Mouse (Mus musculus) layer of hippocampus, postnatal 36 days (tissue): ENCODE results near the gene Rap1gds1. TPM values are rescaled to one million over a fixed set of nuclear protein-coding genes. Genes with fewer than 3 reads are reported as not detected.

Experiments used
- DNase-seq, 2 experiments: peaks; one replicate each; pipeline ENCODE4 v3.0.0; 2022
- total RNA-seq, 2 experiments: library from RNA; stranded (reverse); gene quantifications; 2 replicates each; pipeline ENCODE4 v1.2.3; 2021

Gene Rap1gds1
- total RNA-seq: 100 to 1,000 TPM; 211 to 222 TPM

DNA sequence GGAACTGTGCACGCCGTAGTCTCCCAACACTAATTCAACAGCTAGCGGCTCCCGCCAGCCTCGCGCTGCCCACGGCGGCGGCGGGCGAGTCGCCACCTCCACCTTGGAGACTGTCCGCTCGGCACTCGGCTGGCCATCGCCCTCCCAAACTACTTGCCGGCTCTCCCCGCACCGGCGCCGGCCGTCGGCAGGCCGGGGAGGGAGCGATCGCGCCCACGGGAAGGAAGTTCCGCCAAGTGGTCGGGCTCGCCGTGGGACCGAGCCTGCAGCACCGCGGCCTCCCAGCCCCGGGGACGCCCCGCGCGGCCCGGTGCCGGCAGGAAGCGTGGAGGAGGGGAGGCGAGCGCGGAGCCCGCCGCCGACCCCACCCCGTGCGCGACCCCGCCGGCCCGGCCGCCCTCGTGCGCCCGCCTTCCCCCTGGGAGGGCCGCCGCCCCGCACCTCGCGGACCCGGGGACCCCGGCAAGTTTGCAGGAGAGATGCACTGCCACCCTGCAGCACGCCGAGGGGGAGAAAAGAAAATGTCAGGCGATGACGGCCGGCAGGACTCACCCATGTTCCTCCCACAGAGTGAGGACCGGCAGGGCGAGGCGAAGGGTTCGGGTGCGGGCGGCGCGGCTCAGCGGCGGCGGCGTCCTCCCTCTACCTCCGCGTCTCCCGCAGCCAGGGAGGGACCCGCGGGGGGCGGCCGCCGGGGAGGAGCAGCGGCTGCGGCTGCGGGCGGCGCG, at the start of gene Rap1gds1:
Gene Rap1gds1, minus strand, starts transcription at position 718 of the 728 bp plus-strand sequence.
- peak; percentile 63 to 68 for DNase-seq

DNA sequence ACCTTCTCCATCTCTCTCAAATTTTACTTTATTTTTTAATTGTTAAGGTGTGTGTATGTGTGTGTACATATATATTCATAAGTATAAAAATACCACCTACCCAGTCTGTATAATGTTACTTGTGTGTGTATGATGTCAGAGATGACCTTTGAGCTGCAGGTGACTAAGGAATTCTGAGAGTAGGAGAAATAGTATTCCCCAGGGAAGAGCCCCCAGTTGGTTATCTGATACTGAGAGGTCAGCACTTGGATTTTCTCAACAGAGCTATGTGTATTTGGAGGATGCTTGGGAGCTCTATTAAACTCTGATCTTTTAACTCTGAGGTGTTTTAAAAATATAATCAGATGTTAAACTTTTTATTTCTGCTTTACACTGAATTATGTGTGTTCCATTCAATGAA, 43.4 kb upstream of the Rap1gds1 start:
- DNase-seq: no peak

- DNase-seq: no peak
Measured at GRCm38 (mm10) chr3:139116733-139117337, 41.8 kb upstream of the Rap1gds1 start.

DNA sequence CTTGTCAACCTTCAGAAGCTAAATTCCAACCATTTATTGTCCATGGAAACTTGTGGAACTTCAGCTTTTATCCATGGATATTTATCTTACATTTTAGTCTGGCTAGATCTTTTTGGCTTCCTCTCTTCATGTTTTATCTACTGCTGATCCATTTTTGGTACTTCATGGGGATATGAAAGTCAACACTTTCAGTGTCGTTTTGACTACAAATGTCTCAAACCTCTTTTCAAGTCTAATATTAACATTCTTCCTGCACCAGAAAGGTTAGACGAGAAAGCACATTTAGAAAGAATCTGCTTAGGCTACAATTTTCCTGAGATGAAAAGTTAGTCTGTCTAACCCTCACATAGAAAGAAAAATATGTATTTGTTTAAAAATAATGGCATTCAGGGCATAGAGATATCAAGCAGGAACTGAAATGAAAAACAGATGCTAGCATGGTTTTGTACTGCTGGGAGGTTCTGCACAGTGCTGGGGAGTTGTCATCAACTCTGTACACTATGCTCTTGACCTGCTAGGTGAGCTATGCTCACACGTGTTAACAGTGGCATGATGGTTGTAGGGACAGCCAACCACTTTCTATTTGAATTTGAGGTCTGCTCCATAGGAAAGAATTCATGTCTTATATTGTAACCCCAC, 37.5 kb upstream of the Rap1gds1 start:
- no peak for DNase-seq

GRCm38 (mm10) chr3:139111877-139112276, 36.9 kb upstream of the Rap1gds1 start:
- DNase-seq: no peak

DNA sequence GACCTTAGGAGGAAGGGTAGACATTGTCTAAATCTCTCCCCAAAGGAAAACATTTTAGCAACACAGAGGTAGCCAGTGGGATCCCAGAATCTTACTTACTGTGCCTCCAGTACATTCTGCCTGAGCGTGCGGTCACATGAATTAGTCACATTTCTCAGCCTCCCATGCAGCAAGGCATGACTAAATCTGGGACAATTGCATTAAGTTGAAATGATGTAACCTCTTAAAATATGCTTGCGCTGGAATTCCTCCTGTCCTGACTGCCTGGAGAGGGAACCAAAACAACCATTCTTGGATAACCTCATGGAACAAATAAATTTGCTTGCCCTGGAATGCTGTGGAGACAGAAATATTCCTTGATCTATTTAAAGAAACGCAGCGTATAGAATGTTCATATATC, 33.2 kb upstream of the Rap1gds1 start:
- no peak for DNase-seq

DNA sequence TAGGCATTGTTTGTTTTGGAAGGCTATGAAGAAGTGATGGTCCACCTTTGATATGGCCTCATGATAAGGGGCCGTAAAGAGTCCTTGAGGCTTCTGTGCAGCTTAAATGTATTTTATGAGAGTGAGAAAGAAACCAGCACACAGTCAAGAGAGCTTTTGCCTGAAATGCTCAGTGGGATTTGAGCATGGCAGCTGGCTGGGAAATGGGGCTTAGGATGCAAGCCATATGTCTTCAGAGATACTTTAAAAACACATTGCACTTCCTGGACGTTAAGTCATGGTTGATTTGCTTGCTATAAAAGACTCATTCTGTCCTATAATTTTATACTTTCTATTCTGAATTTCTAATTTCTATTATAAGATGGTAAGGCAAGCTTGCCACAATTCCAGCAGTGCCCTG, 28.9 kb upstream of the Rap1gds1 start:
- peak in 1 of 2 experiments; percentile 2 for DNase-seq

DNA sequence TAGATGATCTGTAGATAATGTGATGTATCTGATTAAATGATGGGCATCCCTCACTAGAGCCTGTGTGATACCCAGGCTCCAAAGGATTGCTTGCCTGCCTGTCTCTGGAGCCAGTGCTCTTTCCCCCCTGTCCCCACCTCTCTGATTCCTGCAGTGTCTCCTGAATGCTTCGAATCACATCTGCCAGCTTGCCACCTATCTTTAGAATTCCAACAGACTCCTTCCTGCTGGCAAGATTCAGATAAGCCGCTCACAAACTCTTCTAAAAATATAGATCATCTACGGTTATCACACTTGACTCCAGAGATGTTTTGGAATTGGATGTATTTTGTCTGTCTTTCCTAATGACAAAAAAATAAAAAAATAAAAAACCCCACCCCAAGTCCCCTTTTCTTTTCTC, 28.3 kb upstream of the Rap1gds1 start:
- DNase-seq: no peak

DNA sequence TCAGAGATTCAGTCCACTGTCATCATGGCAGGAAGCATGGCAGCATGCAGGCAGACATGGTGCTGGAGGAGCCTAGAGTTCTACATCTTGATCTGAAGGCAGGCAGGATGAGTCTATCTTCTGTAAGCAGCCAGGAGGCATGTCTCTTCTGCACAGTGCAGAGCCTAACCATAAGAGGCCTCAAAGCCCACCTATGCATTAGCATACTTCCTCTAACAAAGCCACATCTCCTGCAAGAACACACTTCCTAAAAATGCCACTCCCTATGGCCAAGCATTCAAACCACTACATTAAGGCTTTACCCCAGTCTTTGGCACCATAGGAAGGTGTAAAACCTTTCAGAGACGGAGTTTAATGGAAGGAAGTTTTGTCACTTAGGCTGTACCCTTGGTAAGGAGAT, 26.9 kb upstream of the Rap1gds1 start:
- DNase-seq: no peak

GRCm38 (mm10) chr3:139099284-139099683, 24.3 kb upstream of the Rap1gds1 start:
- no peak for DNase-seq

DNA sequence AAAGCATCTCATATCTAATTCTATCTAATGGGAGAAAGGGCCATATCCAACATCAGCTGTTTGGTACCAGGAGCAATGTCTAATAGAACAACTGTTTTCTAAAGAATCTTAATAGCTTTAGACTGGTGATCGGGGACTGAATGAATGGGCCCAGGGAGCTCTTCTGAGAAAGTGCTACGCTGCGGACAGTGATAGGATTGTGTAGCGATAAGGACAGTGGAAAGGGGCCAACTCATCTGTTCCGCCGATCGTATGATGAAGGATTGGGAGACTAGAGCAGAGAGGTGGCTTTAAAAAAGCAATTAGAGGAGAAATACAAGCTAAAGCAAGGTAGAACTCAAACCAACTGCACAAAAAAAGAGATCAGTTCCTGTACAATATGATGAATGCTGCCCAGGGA, 20.9 kb upstream of the Rap1gds1 start:
- no peak for DNase-seq

DNA sequence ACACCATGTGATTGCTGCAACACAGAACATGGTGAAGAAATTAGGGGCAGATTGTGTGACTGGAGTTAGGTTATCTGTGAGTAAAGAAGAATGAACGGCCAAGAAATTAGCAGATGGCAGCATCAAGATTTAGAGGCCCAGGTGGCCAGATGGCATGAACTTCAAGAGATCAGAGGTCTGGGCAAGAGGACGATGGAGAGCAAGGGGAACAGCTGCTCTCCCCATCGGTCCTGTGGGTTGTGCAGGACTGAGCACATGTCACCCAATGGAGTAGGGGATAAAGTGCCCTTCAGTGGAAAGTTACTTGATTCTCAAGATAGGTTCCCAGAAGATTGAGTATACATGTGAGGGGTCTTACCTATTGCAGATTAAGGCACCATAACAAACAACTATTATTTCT, 13.5 kb upstream of the Rap1gds1 start:
- no peak for DNase-seq

- DNase-seq: no peak
Measured at GRCm38 (mm10) chr3:139083778-139084539, 9.0 kb upstream of the Rap1gds1 start.

- no peak for DNase-seq
Measured at GRCm38 (mm10) chr3:139079831-139080230, 4.8 kb upstream of the Rap1gds1 start.

DNA sequence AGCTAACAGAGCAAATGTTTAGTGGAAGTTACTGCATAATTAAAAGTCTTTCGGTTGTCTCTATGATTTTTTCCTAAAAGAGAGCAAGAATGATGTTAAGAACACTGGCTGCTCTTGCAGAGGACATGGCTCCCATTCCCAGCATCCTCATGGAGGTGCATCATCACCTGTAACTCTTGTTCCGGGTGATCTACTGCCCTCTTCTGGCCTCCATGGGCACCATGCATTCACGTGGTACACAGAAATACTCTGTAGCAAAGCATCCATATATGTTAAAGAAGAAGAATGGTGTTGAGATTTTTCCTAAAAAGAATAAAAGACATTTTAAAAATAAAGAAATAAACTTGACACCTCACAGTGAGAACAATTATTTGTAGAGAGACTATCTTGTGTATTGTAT, 3.0 kb upstream of the Rap1gds1 start:
- DNase-seq: no peak

DNA sequence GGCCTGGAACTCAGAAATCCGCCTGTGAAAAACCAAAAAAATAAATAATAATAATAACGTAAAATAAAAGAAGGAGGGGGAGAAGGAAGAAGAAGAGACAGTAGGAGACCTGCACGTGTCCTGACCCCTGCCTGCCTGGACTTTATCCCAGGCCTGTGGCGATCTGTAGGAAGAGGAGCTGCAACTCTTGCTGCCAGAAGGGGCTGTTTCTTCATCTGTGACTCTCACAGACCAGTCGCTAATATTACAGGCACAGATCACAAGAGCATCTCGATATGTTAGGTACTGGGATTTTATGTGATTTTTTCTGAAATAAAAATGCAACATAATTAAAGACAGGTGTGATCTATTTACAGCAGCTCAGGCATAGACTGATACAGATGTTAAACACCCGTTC, 1.1 kb upstream of the Rap1gds1 start:
- no peak for DNase-seq

DNA sequence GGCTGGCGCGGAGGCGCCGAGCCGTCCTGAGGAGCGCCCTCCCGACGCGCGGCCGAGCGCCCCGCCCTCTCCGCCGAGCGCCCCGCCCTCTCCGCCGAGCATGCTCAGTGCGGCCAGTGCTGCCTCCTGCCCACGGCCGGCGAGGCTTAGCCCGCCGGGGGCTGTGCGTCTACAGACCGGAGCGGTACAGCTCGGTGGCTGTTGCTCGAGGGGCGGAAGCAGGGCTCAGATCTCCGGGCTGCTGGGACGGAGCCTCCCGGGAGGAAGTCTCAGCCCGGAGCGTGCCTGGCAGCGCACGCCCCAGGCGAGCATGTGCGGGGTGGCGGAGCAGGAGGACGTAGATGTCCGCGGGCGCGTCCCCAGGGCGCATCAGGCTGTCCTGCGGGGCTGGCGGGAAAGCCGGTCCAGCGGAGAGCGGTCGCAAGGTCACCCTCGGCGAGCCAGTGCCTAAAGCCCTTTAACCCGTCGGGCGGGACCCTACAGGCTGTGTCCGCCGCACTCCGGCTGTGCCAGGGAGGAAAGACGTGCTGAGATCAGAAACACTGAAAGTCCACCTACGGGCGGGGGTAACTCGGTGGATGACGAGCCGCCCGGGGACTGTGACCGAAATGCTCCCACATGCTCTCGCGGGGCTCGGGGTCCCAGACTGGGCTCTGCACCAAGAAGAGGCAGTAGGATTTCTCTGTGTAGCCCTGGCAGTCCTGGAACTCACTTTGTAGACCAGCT, 495 bp upstream of the Rap1gds1 start:
- peak; percentile 89 to 90 for DNase-seq

DNA sequence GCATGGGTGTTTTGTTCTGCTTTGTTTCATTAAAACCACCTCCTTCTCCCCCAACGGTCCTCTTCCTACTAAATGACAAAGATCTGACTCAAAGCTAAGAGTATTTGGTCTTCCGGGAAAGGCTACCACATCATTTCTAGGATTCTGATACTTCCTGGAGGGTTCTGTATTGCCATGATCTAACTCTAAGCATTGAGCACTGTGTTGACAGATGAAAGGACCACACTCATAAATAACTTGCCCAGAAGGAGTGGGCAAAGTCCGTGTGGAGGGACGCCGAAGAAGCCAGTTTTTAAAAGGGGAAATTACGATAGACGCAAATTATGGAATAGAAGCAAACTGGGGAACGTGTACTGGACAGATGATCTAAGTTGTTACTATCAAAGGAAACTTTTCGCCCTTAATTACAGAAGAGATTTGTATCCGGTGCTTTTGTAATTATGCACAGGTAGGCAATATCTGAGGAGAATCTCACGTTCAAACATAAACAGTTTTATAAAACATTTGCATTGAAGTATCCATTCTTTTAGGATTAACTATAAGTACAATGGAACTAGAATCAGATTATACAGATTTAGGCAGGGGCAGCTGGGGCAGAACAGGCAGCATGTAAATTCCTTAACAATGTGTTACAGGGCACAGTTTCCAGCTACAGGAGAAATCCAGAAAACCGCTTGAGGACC, 1.1 kb downstream of the Rap1gds1 start:
- no peak for DNase-seq

GRCm38 (mm10) chr3:139069539-139069938, 5.5 kb downstream of the Rap1gds1 start:
- DNase-seq: no peak

DNA sequence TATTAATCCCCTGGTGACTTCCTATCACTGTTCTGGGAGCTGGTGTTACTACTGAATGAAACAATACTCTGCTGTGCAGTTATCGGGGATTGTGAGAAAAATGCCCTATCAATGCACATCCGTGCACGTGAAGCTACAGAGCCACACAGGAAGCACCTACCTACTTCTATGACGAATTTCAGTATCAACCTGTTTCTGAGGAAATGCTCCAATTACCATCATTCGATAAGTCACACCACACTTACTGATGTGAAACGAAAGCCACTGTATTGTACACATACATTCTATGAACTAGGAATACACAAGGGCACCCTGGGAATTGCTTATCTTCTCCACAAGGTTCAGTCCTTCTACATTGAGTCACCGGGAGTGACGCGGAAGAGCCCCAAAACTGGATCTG, 10.9 kb downstream of the Rap1gds1 start:
- no peak for DNase-seq

- no peak for DNase-seq
Measured at GRCm38 (mm10) chr3:139062088-139062487, 12.9 kb downstream of the Rap1gds1 start.
